Mouse (Mus musculus): ENCODE measurements around the gene Mogs. TPM values are rescaled to one million over a fixed set of nuclear protein-coding genes. Genes with fewer than 3 reads are reported as not detected.

Gene Mogs
- total and polyA plus RNA-seq, 3 experiments, result 150 to 209 TPM; not detected in 1

DNA sequence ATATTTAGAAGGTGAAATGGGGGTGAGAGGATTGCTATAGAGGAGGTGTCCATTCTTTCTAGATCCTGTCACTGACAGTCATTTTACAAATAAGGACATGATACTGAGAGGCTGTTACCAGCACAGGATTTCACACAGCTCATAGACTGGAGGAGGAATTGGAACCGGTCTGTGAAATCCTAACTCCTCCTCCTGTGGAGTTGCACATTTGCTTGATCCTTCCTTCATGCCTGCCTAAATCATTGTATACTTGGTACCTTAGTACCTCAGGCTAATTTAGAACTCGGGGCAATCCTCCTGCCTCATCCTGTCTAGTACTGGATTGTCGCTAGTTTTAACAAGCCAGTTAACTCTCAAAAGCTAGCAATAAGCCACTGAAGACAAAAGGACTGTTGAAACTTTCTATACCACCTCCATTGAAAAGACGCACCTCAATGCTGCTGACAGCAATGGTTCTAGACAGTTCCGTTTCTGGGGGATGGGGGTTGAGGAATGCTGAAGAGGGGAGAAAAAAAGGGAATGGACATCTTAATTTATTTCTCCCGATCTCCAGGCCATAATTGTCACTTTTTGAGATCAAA lies 49.8 kb downstream of the Mogs start:
- peak overlapping the region; percentile 73 to 90 for H3K4me3 ChIP-seq (ENCODE audit: control insufficient read depth in 1 of 2, insufficient read depth in 1 of 2, low read depth in 2 of 2, low read length in 2 of 2)
- no peaks in the 10 kb centered on the region for H3K9me3 ChIP-seq (replicated peaks; ENCODE audit: insufficient read depth, low read length)
- peaks cover 0 to 9% of the 10 kb centered on the region in 2 experiments; a peak in 2 of 4 replicates for H3K36me3 ChIP-seq (ENCODE audit: control insufficient read depth in 1 of 2, insufficient read depth in 2 of 2, low read length in 2 of 2)
- TF ChIP-seq UBTF (IDR thresholded peaks at IDR 0.05; ENCODE audit: borderline replicate concordance, insufficient read depth, low read depth, low read length), result no peak
- no peak for TF ChIP-seq NRF1 (IDR thresholded peaks at IDR 0.05; ENCODE audit: insufficient read depth, low read depth, low read length, poor library complexity, severe bottlenecking)
- no peak for TF ChIP-seq POLR2AphosphoS5 (IDR thresholded peaks at IDR 0.05; ENCODE audit: borderline replicate concordance, low read depth, low read length)
- TF ChIP-seq MAZ (IDR thresholded peaks at IDR 0.05; ENCODE audit: low read depth, low read length), result no peak
- TF ChIP-seq RCOR1 (IDR thresholded peaks at IDR 0.05; ENCODE audit: low read depth, low read length), result no peak
- TF ChIP-seq BHLHE40 (IDR thresholded peaks at IDR 0.05; ENCODE audit: borderline replicate concordance, low read depth, low read length), result no peak
- TF ChIP-seq MYB (IDR thresholded peaks at IDR 0.05; ENCODE audit: low read depth, low read length), result no peak
- TF ChIP-seq POLR2AphosphoS2 (IDR thresholded peaks at IDR 0.05; ENCODE audit: low read length), result no peak
- TF ChIP-seq TAL1 (IDR thresholded peaks at IDR 0.05; ENCODE audit: low read length), result no peak
- no peak for TF ChIP-seq TCF12 (IDR thresholded peaks at IDR 0.05; ENCODE audit: low read depth, low read length)
- no peak for TF ChIP-seq MXI1 (IDR thresholded peaks at IDR 0.05; ENCODE audit: low read depth, low read length)
- no peak for TF ChIP-seq USF1 (IDR thresholded peaks at IDR 0.05; ENCODE audit: low read depth, low read length)
- no peak for TF ChIP-seq MAX (IDR thresholded peaks at IDR 0.05; ENCODE audit: low read length)
- TF ChIP-seq SIN3A (IDR thresholded peaks at IDR 0.05; ENCODE audit: low read length), result no peak
- no peak for TF ChIP-seq RAD21 (IDR thresholded peaks at IDR 0.05; ENCODE audit: low read depth, low read length)
- TF ChIP-seq KAT2A (conservative IDR thresholded peaks at IDR 0.05; ENCODE audit: low read depth, low read length), result no peak
- no peak for TF ChIP-seq ETS1 (IDR thresholded peaks at IDR 0.05; ENCODE audit: low read depth, low read length)
- no peak for TF ChIP-seq GATA1 (IDR thresholded peaks at IDR 0.05; ENCODE audit: low read depth, low read length)
- TF ChIP-seq ZC3H11A (IDR thresholded peaks at IDR 0.05; ENCODE audit: low read depth, low read length), result no peak
- TF ChIP-seq ZNF384 (IDR thresholded peaks at IDR 0.05; ENCODE audit: low read depth, low read length), result no peak
- no peaks in the 10 kb centered on the region for H3K27me3 ChIP-seq (ENCODE audit: control insufficient read depth in 1 of 2, insufficient read depth in 2 of 2, low read length in 2 of 2)
- DNase-seq (ENCODE audit: low read depth, low spot score), result no peak
- H3K27ac ChIP-seq (ENCODE audit: control insufficient read depth, low read depth, low read length), result peak overlapping the region; percentile 36
- peaks cover 4 to 8% of the 10 kb centered on the region in 2 experiments; a peak in 3 of 4 replicates for H3K4me1 ChIP-seq (ENCODE audit: control insufficient read depth in 1 of 2, insufficient read depth in 2 of 2, low read length in 2 of 2)
- peak overlapping the region; percentile 73 for H3K9ac ChIP-seq (ENCODE audit: control insufficient read depth, low read depth, low read length, poor library complexity, severe bottlenecking)
- peaks cover 8% of the 10 kb centered on the region for H3K79me2 ChIP-seq (ENCODE audit: control insufficient read depth, insufficient read depth, low read length, poor library complexity)

All from MEL (cell line).